Mouse (Mus musculus): ENCODE measurements around the gene Greb1. TPM values are rescaled to one million over a fixed set of nuclear protein-coding genes. Genes with fewer than 3 reads are reported as not detected.

The Greb1 gene
- total RNA-seq, 2 experiments from 2014 or later = not detected

DNA sequence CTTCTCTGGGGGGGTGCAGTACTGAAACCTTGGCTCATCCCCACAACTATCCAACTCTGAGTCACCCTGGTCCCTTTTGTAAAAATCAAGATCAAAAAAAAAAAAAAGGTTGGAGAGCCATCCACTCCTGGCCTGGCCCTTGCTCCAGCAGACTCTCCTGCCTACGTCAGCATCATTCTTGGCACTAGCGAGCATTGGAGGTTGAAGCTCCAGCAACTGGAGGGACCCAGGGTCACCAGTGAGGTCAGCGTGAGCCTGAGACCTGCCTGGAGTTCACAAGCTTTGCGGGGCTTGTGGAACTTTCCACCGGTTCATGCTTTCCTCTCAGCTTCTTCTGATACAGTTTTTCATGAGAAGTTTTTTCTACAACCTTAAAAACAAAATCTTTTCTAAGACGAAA, 160.6 kb downstream of the Greb1 start:
- no peak for ATAC-seq (ENCODE audit: poor library complexity, severe bottlenecking)

DNA sequence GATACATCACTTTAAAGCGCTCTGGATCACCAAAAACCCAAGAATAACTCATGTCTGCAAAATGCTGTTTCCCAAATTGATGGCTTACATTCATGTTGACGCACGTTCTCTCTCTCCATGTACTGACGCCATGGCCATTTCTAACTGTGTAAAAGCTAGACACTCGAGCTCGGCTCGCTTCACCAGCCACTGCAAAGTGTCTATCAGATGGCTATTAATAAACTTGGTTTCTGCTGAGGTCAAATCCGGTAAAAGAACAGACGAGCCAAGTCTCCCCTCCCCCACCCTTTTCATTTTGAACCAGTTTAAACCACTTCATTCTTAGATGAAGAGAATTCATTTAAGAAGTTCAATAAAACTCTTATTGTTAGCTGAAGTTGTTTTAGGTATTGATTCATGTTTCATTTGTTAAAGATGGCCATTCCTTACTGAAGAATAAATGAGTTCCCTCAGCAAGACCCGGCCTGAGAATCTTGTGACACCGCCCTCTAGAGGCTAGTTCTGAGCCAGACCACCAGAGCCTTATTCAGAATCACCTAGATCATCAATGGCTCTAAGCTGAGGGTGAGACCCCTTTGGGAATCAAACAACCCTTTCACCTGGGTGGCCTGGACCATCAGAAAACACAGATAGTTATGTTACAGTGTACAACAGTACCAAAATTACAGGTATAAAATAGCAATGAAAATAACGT, 161.5 kb downstream of the Greb1 start:
- ATAC-seq (ENCODE audit: poor library complexity, severe bottlenecking) = no peak

DNA sequence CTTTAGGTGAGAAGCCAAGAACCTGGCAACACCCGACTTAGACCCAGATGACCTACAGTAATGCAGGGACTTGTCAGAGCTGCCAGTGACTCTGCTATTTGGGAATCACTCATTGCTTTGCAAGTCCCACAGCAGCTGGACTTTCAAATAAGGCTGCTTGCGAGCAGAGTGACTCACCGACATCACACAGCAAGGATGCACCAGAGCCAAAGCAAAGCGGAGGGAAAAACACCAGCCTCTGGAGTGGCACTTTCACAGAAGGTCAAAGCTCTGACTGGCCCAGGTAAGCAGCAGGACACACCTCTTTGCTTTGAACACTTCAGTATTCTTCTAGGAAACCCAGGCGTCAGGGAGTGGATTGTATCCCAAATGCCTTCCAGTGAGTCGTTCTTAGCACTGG, 164.9 kb downstream of the Greb1 start:
- ATAC-seq (ENCODE audit: poor library complexity, severe bottlenecking) = no peak

DNA sequence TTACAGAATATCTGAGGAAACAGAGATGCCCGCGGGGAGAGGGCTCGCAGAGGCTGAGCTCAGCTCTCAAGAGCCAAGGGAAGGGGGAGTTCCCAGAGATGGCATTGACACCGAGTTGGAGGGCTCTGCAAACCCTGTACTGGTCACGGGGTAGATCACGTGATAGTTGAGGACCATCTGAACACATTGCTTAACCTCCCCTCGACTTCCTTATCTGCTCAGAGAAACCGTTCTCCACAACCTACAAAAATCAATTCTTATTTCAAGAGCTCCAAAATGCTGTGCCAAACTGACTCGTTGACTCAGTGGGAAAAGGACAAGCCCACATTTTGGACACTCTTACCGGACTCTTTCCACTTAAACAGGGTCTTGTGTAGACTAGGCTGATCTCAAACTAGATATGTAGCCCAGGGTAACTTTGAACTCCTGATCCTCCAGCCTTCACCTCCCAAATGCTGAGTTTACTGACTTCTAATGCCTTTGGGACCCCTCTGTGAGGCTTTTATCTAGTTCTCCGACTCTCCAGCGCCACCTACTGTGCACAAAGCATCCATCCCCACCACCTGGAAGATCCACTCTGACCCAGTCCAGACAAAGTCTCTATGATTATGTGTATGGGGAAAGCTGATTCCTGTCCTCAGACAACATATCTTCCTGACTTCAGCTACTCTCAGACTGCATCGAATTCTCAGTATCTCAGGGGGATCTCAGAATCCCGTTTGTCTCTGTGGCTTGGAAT, 166.4 kb downstream of the Greb1 start:
- peak; percentile 64; the same call in 1 of the 2 replicates for ATAC-seq (ENCODE audit: poor library complexity, severe bottlenecking)

DNA sequence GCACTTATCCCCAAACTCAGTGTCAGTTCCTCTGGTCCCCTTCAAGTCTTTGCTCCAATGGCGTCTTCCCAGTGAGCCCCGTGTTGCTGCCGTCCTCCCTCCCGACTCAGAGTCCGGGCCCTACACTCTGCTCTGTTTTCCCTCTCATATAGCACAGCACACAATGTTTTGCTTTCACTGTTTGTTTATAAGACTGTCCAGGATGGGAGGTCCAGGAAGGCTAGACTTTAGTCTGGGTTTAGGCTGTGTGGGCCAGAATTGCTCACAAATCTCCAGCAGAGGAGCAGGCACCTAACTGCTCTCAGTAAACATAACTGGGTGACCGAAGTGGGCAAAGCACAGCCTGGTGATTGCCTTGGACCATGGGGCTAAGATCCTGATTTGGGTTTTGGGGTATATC, 167.5 kb downstream of the Greb1 start:
- no peak for ATAC-seq (ENCODE audit: poor library complexity, severe bottlenecking)

DNA sequence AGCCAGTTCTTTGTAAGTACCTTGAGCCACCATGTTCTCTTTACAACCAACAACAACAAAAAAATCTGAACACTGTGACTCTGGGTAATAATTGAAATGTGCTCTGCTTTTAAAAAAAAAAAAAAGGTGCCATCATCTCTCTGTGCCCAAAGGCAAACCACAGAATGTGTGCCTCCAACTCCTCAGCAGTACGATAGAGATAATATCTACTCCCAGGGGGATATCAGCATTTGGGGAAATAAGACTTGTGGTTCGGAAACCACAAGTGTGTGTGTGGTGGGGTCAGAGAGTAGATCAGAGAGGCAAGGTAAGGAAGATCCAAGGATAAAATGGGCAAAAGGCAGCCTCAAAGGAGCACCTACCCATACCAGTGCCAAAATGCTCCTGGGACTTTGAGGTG, 169.3 kb downstream of the Greb1 start:
- 0 out of 2 replicates have a peak, but pooled peaks have one; percentile 24 for ATAC-seq (ENCODE audit: poor library complexity, severe bottlenecking)

DNA sequence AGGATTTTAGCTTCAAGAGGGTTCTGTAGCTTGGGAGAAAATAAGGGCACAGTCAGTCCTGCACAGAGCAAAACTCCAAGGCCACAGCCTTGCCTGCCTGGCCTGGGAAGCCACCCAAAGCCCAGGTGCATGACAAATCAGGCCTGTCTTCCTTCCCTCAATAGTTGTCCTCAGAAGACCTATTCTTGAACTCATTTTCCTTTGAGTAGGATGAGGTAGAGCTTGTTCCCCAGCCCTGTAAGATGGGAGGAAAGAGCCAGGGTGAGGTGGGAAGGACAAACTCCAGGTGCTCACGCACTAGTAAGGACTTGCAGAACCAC, 169.9 kb downstream of the Greb1 start:
- ATAC-seq (ENCODE audit: poor library complexity, severe bottlenecking) = no peak

DNA sequence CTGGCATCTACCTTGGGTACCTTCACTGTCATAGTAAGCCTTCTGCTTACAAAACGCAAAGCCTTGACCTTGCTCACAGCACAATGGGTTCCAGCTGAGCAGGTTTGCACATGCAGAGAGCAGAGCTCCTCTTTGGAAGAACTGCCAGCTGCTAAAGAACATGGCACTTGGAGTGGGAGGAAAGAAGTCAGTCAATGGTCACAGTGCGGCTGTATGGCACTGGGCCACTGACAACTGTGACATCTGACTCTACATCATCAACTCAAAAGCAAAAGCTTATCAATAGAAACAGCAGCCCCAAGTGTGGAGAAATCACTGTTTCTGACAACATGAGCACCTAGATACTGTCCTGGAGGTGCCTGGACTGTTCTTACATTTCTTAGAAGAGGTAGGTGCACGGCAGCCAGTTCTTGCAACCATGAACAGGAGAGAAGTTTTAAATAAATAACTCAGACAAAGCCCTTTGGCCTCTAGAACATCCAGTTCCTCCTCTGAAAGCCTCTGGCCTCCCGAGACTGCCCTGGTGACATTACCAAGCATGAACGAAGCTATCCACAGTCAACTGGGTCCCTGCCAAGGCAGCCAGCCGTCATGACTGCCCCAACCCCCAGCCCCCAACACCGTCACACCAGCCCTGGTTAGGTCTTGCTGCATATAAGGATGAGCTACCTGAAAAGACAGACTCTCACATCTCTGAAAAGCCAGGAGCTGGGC, 170.4 kb downstream of the Greb1 start:
- ATAC-seq (ENCODE audit: poor library complexity, severe bottlenecking) = no peak

Other genes starting within 250 kb of the Greb1 start
- gene Lpin1, start 189.9 kb downstream of the Greb1 start, total RNA-seq (2015) = 6.0 and 11.7 TPM in 2 replicates
- 6.3 and 6.6 TPM in 2 replicates for gene Lpin1, start 189.9 kb downstream of the Greb1 start, total RNA-seq (2017)
- not detected in 2 replicates for gene Ntsr2, start 147.5 kb downstream of the Greb1 start, total RNA-seq (2015)
- gene Ntsr2, start 147.5 kb downstream of the Greb1 start, total RNA-seq (2017) = not detected in 2 replicates
- gene E2f6, start 10.1 kb upstream of the Greb1 start, total RNA-seq (2015) = 34.2 and 34.4 TPM in 2 replicates
- 28.3 and 33.8 TPM in 2 replicates for gene E2f6, start 10.1 kb upstream of the Greb1 start, total RNA-seq (2017)
- 53.0 and 63.4 TPM in 2 replicates for gene Rock2, start 94.0 kb upstream of the Greb1 start, total RNA-seq (2015)
- gene Rock2, start 94.0 kb upstream of the Greb1 start, total RNA-seq (2017) = 65.0 and 75.9 TPM in 2 replicates
- 260 and 273 TPM in 2 replicates for gene Pqlc3, start 199.5 kb upstream of the Greb1 start, total RNA-seq (2015)
- gene Pqlc3, start 199.5 kb upstream of the Greb1 start, total RNA-seq (2017) = 130 and 134 TPM in 2 replicates
- 0.25 and 0.34 TPM in 2 replicates for gene 2410004P03Rik, start 210.8 kb upstream of the Greb1 start, total RNA-seq (2015)
- gene 2410004P03Rik, start 210.8 kb upstream of the Greb1 start, total RNA-seq (2017) = 0.26 and 0.41 TPM in 2 replicates

Data from megakaryocyte, adult 5-6 weeks (primary cell).